Mouse (Mus musculus) liver, postnatal 0 days (tissue): Measurements from ENCODE around the gene Riox2. TPM values are rescaled to one million over a fixed set of nuclear protein-coding genes. Genes with fewer than 3 reads are reported as not detected.

Experiments
- ATAC-seq: fragments of 200-750 bp; cut with Nextera tagmentation; 2 replicates; pipeline ENCODE4 v1.8.0; 2017; ENCODE audit warnings: mild to moderate bottlenecking, moderate library complexity
- DNase-seq: peaks from one replicate; pipeline ENCODE4 v3.0.0-alpha.2; 2016
- H3K27ac ChIP-seq: fragments of 300-500 bp; sonication (generic); 2 replicates; pipeline ENCODE4 v1.5.1; 2014; ENCODE audit warnings: antibody characterized with exemption, moderate library complexity, mild to moderate bottlenecking, low read depth
- H3K27me3 ChIP-seq: fragments of 300-500 bp; sonication (generic); 2 replicates; pipeline ENCODE4 v1.6.1; 2014; ENCODE audit warnings: low read length, control low read depth, mixed read lengths; ENCODE audit not compliant: insufficient read depth
- H3K36me3 ChIP-seq: fragments of 300-500 bp; sonication (generic); replicated peaks from 2 replicates; pipeline ENCODE4 v1.6.1; 2014; ENCODE audit warnings: mild to moderate bottlenecking, control low read depth, low read length, moderate library complexity, mixed read lengths; ENCODE audit not compliant: insufficient read depth
- H3K4me1 ChIP-seq: fragments of 300-500 bp; sonication (generic); 2 replicates; pipeline ENCODE4 v1.6.1; 2014; ENCODE audit warnings: antibody characterized with exemption, mild to moderate bottlenecking, control low read depth; ENCODE audit not compliant: insufficient read depth
- H3K4me2 ChIP-seq: fragments of 300-500 bp; sonication (generic); 2 replicates; pipeline ENCODE4 v1.6.1; 2014; ENCODE audit warnings: low read depth, mild to moderate bottlenecking, low read length, moderate library complexity, mixed read lengths
- H3K4me3 ChIP-seq: fragments of 300-500 bp; sonication (generic); 2 replicates; pipeline ENCODE4 v1.5.1; 2014; ENCODE audit warnings: low read depth, low read length
- H3K9ac ChIP-seq: fragments of 300-500 bp; sonication (generic); replicated peaks from 2 replicates; pipeline ENCODE4 v1.6.1; 2014; ENCODE audit warnings: mild to moderate bottlenecking, moderate library complexity
- H3K9me3 ChIP-seq: fragments of 300-500 bp; sonication (generic); 2 replicates; pipeline ENCODE4 v1.6.1; 2016; ENCODE audit warnings: mild to moderate bottlenecking, control low read depth, low read length, mixed read lengths
- CTCF ChIP-seq: sonication (generic); IDR thresholded peaks from 2 replicates; pipeline ENCODE4 v1.5.1; 2016; ENCODE audit warnings: antibody characterized with exemption, low read depth
- EP300 ChIP-seq: IDR thresholded peaks from 2 replicates; pipeline ENCODE4 v1.6.1; 2016; ENCODE audit warnings: antibody characterized with exemption, low read depth, mild to moderate bottlenecking
- WGBS: fragments of 180-500 bp; shearing (Covaris S2); extraction: QIAGEN DNeasy Blood & Tissue Kit; methylation state at CpG from one replicate; pipeline ENCODE4 v1.1.7; 2014; ENCODE audit not compliant: insufficient replicate concordance; 5-methylcytosine and 5-hydroxymethylcytosine counted together
- polyA plus RNA-seq: library from polyadenylated mRNA; unstranded; fragments of >200 nt; fragmentation: Nextera tagmentation; extraction: Ambion mirVana; gene quantifications from 2 replicates; pipeline ENCODE4 v1.2.1, GENCODE M21; 2015

Gene Riox2
- polyA plus RNA-seq: 9.5 and 10.4 TPM in 2 replicates

DNA sequence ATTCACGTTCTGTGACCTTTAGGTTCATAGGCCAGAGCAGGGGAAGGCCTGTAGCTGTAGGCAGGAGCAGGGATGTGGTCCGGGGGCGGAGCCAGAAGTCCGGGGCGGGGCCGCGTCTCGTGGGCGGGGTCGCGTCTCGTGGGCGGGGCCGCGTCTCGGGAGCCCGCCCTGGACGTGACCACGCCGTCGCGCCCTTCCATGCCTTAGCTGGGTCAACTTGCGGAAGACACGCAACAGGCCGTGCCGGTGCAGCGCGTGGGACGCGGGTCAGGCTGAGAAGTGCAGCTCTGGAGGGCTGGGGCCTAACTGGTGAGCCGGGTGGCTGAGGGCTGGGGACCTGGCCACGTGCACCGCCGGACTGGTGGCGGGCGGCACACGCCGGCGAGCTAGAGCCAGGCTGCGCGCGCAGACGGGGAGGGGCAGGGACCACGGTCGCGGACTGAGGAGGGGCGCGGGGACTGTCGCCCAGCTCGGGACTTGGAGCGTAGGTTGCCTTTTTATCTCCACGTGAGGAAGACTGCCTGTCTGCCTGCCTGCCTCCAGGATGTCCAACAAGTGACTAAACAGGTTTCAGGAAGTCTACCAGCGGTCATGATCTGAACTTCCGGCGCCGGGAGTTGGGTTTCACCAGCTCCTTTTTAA lies at the start of gene Riox2:
Gene Riox2 (plus strand): TSS at position 139 of the 642 bp plus-strand sequence.
- peak; percentile 94 for DNase-seq
- Histone ChIP-seq H3K4me1 (0 out of 2 replicates have a peak, but pooled peaks cover 8% of the 10 kb centered on the region), H3K9me3 (no peaks in the 10 kb centered on the region), H3K4me2 (peak within 1 kb of the TSS; percentile 83), H3K27me3 (no peaks in the 10 kb centered on the region), H3K36me3 (peaks cover 3% of the 10 kb centered on the region; the same call in 1 of the 2 replicates), H3K4me3 (peak within 1 kb of the TSS; percentile 89), H3K9ac (peak within 1 kb of the TSS; percentile 82), H3K27ac (peak within 1 kb of the TSS; percentile 83)
- ATAC-seq: peak; percentile 94
- WGBS: under 1% methylated on average over 49 of the region's 56 CpGs
- TF ChIP-seq CTCF (no peak), EP300 (no peak)

DNA sequence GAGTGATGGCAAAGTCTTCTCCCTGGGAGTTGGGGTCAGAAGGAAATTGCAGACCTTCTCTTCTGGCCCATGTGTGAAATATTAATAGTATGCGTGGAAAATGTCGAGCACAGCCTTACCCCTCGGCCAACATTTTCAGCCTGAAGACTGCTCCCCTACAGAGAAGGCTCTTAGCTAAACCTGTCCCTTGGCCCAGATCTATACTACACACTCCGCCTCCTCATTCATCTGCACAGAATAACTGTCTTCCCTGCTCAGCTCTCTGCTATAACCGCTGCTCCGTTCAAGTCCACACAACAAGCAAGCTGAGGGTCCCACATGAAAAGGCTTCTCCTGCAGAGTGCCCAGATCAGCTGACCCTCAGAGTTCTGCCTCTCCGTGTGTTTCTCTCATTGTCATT lies 43.6 kb upstream of the Riox2 start:
- DNase-seq (no peak), ATAC-seq (no peak)
- TF ChIP-seq EP300: no peak
- H3K27me3 ChIP-seq: no peaks in the 10 kb centered on the region
- H3K4me3 ChIP-seq: no peak overlapping the region
- no peak overlapping the region for H3K27ac ChIP-seq
- no peaks in the 10 kb centered on the region for H3K9me3 ChIP-seq
- no peaks in the 10 kb centered on the region for H3K4me1 ChIP-seq
- H3K36me3 ChIP-seq: no peaks in the 10 kb centered on the region
- H3K4me2 ChIP-seq: no peak overlapping the region
- WGBS: 84% methylated on average over 7 of the region's 7 CpGs
- no peak overlapping the region for H3K9ac ChIP-seq

DNA sequence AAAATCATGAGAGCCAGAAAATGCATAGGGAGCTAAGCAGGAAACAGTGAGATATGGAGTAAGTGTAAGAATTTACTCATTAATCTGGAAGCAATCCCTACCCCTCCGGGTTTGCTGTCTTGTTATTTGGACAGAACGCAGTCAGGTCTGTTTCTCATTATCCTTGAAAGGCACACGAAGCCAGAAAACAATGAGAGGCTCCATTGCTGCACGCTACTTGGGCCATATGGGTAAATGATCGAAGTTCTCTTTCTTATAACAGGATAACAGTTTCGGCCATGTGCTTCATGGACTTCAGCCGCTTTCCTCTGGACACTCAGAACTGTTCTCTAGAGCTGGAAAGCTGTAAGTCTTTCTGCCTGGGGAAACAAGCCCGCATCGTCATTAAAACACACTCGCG lies 38.4 kb upstream of the Riox2 start:
- H3K9ac ChIP-seq: no peak overlapping the region

DNA sequence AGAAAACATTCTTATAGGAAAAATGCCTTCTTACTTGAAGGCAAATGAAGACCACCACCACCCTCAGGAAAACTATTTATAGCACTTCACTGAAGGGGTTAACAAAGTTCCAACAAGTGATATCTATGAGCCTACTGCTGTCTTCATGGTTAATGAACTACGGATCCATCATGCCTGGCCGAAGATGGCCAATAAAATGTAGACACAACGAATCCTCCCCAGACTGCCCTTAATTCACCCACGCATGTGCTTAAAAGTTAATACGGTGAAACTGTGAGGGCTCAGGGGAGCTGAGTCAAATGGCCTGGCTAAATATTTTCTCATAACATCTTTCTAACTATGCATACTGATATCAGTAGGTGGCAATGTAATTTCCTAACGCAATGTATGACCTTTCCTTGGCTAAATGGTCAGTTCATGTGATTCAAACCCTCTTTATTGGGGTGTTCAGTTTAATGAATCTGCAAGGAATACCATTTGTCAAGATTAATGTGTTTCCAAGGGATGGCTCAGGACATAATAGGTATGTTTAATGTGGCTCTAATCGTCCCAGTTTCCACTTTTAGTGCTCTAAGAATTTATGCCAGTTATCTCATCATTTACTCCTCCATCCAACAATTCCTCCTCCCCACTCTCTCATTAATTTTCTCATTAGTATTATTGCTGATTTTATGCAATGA lies 26.6 kb upstream of the Riox2 start:
- no peaks in the 10 kb centered on the region for H3K36me3 ChIP-seq
- ATAC-seq: no peak

More for the DNA sequence above, 38.4 kb upstream of the Riox2 start:
- 71% methylated on average over 11 of the region's 11 CpGs for WGBS
- no peaks in the 10 kb centered on the region for H3K9me3 ChIP-seq
- H3K4me3 ChIP-seq: no peak overlapping the region
- no peak overlapping the region for H3K27ac ChIP-seq
- H3K4me1 ChIP-seq: no peaks in the 10 kb centered on the region
- DNase-seq: no peak
- no peak for ATAC-seq
- no peaks in the 10 kb centered on the region for H3K36me3 ChIP-seq
- H3K4me2 ChIP-seq: no peak overlapping the region
- H3K27me3 ChIP-seq: no peaks in the 10 kb centered on the region
- TF ChIP-seq CTCF (no peak), EP300 (no peak)

DNA sequence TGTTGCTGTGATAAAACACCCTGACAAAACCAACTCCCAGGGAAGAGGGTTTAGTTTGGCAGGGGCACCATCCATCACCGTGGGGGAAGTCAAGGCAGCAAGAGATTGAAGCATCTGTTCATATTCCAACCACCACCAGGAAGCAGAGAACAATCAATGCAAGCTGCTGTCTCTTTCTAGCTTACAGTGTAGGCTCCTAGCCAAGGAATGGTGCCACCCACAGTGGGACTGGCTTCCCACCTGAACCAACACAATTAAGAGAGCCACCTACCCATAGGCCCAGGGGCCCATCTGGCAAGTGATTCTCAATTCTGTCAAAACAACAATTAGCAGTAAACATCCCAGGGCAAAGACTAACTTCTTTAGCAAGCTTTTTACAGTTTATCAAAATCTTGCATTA lies 23.4 kb upstream of the Riox2 start:
- TF ChIP-seq CTCF: no peak
- TF ChIP-seq EP300: no peak
- DNase-seq (no peak), ATAC-seq (no peak)
- Histone ChIP-seq H3K4me2 (no peak overlapping the region), H3K9ac (no peak overlapping the region), H3K9me3 (no peaks in the 10 kb centered on the region), H3K36me3 (no peaks in the 10 kb centered on the region), H3K4me3 (no peak overlapping the region), H3K27ac (no peak overlapping the region), H3K27me3 (no peaks in the 10 kb centered on the region), H3K4me1 (no peaks in the 10 kb centered on the region)
- 56% methylated on average over 1 of the region's 1 CpGs for WGBS

More for the DNA sequence above, 26.6 kb upstream of the Riox2 start:
- no peak overlapping the region for H3K9ac ChIP-seq
- H3K27me3 ChIP-seq: no peaks in the 10 kb centered on the region
- H3K4me2 ChIP-seq: no peak overlapping the region
- WGBS: 77% methylated on average over 7 of the region's 7 CpGs
- H3K4me3 ChIP-seq: no peak overlapping the region
- DNase-seq: no peak
- TF ChIP-seq EP300 (no peak), CTCF (no peak)
- no peak overlapping the region for H3K27ac ChIP-seq
- H3K9me3 ChIP-seq: no peaks in the 10 kb centered on the region
- no peaks in the 10 kb centered on the region for H3K4me1 ChIP-seq

DNA sequence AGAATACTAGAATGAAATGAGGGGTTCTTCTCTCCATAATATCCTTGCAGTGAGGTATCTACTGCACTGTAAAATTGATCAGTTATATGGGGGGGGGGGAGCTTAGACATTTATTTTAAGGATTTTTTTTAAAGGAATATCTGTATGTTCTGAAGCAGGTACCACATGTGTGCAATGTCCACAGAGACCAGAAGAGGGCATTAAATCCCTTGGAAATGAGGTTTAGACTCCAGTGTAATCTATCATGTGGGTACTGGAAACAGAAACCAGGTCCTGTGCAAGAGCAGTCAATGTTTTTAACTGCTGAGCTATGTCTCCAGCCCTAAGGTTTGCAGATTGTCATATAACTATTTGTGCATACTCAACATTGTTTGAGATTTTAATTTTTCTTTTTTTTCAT lies 22.5 kb upstream of the Riox2 start:
- Histone ChIP-seq H3K4me2 (no peak overlapping the region), H3K36me3 (no peaks in the 10 kb centered on the region), H3K4me1 (no peaks in the 10 kb centered on the region), H3K27me3 (no peaks in the 10 kb centered on the region), H3K9ac (no peak overlapping the region), H3K9me3 (no peaks in the 10 kb centered on the region), H3K4me3 (no peak overlapping the region), H3K27ac (no peak overlapping the region)
- ATAC-seq: no peak
- TF ChIP-seq CTCF: peak; percentile 21; the same call in 1 of the 2 replicates
- TF ChIP-seq EP300: no peak
- DNase-seq: no peak
